Mouse (Mus musculus): Measurements from ENCODE around the gene Gpr45. TPM values are rescaled to one million over a fixed set of nuclear protein-coding genes. Genes with fewer than 3 reads are reported as not detected.

Gpr45 gene
- polyA plus RNA-seq, 1 experiment: 0.48 TPM

DNA sequence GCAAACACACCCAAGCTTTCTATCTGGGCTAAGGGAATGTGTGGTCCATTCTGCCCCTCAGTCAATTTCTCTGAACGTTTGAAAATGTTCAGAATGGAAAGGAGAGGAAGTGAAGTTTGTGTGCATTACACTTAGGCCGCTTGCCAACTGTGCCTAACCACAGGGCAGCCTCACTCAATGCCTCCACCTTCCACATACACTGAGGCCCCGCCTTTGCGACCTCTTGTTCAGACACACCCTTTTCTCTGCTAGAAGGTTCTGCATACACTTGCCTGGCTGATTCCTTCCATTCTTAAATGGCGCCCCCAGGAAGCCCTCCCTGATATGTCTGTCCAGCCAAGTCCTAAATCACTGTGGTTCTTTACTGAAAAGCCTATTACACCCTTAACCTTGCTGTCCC lies 118.1 kb downstream of the Gpr45 start:
- Histone ChIP-seq H3K4me3 (ENCODE audit: low read depth, low read length) (no peak overlapping the region), H3K27me3 (ENCODE audit: control insufficient read depth, insufficient read depth, low read length) (no peaks in the 10 kb centered on the region), H3K36me3 (ENCODE audit: control insufficient read depth, insufficient read depth, low read length) (peaks cover 28% of the 10 kb centered on the region), H3K27ac (ENCODE audit: insufficient read depth, low read depth, low read length) (no peak overlapping the region), H3K4me1 (ENCODE audit: control insufficient read depth, insufficient read depth, insufficient read length, low read length) (peaks cover 3% of the 10 kb centered on the region; the same call in 1 of the 2 replicates)
- 24% methylated on average over 5 of the region's 5 CpGs for WGBS
- TF ChIP-seq POLR2A (IDR thresholded peaks at IDR 0.05; ENCODE audit: low read depth, low read length): no peak
- no peak for TF ChIP-seq CTCF (IDR thresholded peaks at IDR 0.05; ENCODE audit: extremely low read depth, insufficient read length, insufficient replicate concordance, low read depth, low read length)

GRCm38 (mm10) chr1:43072028-43072427 lies 119.4 kb downstream of the Gpr45 start:
- H3K27ac ChIP-seq (ENCODE audit: insufficient read depth, low read depth, low read length): no peak overlapping the region
- H3K27me3 ChIP-seq (ENCODE audit: control insufficient read depth, insufficient read depth, low read length): no peaks in the 10 kb centered on the region
- peaks cover 20% of the 10 kb centered on the region for H3K36me3 ChIP-seq (ENCODE audit: control insufficient read depth, insufficient read depth, low read length)
- H3K4me1 ChIP-seq (ENCODE audit: control insufficient read depth, insufficient read depth, insufficient read length, low read length): peaks cover 3% of the 10 kb centered on the region; the same call in 1 of the 2 replicates
- no peak overlapping the region for H3K4me3 ChIP-seq (ENCODE audit: low read depth, low read length)
- TF ChIP-seq POLR2A (IDR thresholded peaks at IDR 0.05; ENCODE audit: low read depth, low read length) (no peak), CTCF (IDR thresholded peaks at IDR 0.05; ENCODE audit: extremely low read depth, insufficient read length, insufficient replicate concordance, low read depth, low read length) (no peak)
- 95% methylated on average over 8 of the region's 8 CpGs for WGBS

- H3K27me3 ChIP-seq (ENCODE audit: control insufficient read depth, insufficient read depth, low read length): no peaks in the 10 kb centered on the region
- peaks cover 15% of the 10 kb centered on the region for H3K36me3 ChIP-seq (ENCODE audit: control insufficient read depth, insufficient read depth, low read length)
- WGBS: 55% methylated on average over 1 of the region's 1 CpGs
- H3K27ac ChIP-seq (ENCODE audit: insufficient read depth, low read depth, low read length): no peak overlapping the region
- H3K4me3 ChIP-seq (ENCODE audit: low read depth, low read length): no peak overlapping the region
- peaks cover 3% of the 10 kb centered on the region; the same call in 1 of the 2 replicates for H3K4me1 ChIP-seq (ENCODE audit: control insufficient read depth, insufficient read depth, insufficient read length, low read length)
- TF ChIP-seq CTCF (IDR thresholded peaks at IDR 0.05; ENCODE audit: extremely low read depth, insufficient read length, insufficient replicate concordance, low read depth, low read length) (no peak), POLR2A (IDR thresholded peaks at IDR 0.05; ENCODE audit: low read depth, low read length) (no peak)
Observed at GRCm38 (mm10) chr1:43072561-43072960, 119.9 kb downstream of the Gpr45 start.

DNA sequence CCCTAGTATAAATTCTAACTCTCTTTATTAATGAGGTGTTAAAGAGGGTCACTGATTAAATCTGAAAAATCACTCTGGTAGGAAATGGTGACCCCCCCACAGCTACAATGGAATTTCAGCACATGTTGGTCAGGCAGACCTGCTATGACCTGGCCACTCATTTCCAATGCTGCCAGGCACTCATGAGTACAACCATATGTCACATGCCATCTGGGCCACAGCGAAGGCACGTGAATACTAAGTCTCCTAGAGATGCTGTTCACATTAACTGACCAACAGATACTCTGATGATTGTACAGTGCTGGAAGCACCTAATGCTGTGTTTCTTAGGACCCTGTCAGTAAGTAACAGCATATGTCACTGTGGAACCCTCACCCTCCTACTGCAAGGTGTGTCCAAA lies 122.1 kb downstream of the Gpr45 start:
- WGBS: 96% methylated on average over 2 of the region's 2 CpGs
- Histone ChIP-seq H3K4me1 (ENCODE audit: control insufficient read depth, insufficient read depth, insufficient read length, low read length) (peaks cover 3% of the 10 kb centered on the region; the same call in 1 of the 2 replicates), H3K27me3 (ENCODE audit: control insufficient read depth, insufficient read depth, low read length) (no peaks in the 10 kb centered on the region), H3K36me3 (ENCODE audit: control insufficient read depth, insufficient read depth, low read length) (peaks cover 9% of the 10 kb centered on the region), H3K4me3 (ENCODE audit: low read depth, low read length) (no peak overlapping the region), H3K27ac (ENCODE audit: insufficient read depth, low read depth, low read length) (no peak overlapping the region)
- TF ChIP-seq CTCF (IDR thresholded peaks at IDR 0.05; ENCODE audit: extremely low read depth, insufficient read length, insufficient replicate concordance, low read depth, low read length): no peak
- TF ChIP-seq POLR2A (IDR thresholded peaks at IDR 0.05; ENCODE audit: low read depth, low read length): no peak

DNA sequence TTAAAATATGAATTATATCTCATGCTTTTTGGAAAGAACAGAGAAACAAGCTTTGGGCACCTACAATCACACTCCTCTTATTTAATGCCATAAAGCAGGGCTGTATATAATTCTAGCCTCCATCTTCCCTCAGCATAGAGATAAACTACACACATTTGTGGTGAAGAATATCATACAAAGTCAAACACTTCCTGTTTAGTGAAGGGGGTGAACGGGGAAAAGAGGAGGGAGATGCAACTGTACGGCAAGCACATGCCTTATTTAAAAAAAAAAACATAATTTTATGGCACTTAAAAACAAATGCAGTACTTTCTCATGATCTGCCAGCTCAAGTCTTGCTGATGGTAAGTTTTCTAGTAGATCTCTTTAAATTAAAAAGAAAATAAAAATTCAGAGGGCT lies 125.5 kb downstream of the Gpr45 start:
- TF ChIP-seq CTCF (IDR thresholded peaks at IDR 0.05; ENCODE audit: extremely low read depth, insufficient read length, insufficient replicate concordance, low read depth, low read length) (no peak), POLR2A (IDR thresholded peaks at IDR 0.05; ENCODE audit: low read depth, low read length) (no peak)
- 75% methylated on average over 2 of the region's 2 CpGs for WGBS
- Histone ChIP-seq H3K36me3 (ENCODE audit: control insufficient read depth, insufficient read depth, low read length) (peaks cover 9% of the 10 kb centered on the region), H3K27me3 (ENCODE audit: control insufficient read depth, insufficient read depth, low read length) (no peaks in the 10 kb centered on the region), H3K27ac (ENCODE audit: insufficient read depth, low read depth, low read length) (no peak overlapping the region), H3K4me3 (ENCODE audit: low read depth, low read length) (no peak overlapping the region), H3K4me1 (ENCODE audit: control insufficient read depth, insufficient read depth, insufficient read length, low read length) (no peaks in the 10 kb centered on the region)

DNA sequence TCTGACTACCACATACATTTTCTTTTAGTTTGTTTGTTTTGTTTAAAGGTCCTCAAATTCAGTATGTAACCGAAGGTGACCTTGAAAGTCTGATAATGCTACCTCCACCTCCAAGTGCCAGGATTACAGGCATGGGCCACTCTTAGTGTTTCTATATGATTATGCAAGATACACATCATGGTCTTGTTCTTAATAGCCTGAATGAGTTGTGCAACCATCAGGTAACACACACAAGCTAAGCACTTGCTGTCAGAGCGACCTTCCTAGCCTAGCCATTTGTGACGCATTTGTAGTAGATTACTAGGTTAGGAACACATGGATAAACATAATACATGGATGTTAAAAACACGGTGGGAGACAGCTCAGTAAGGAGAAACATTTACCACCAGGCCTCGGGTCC lies 130.3 kb downstream of the Gpr45 start:
- 77% methylated on average over 5 of the region's 5 CpGs for WGBS
- Histone ChIP-seq H3K4me3 (ENCODE audit: low read depth, low read length) (no peak overlapping the region), H3K36me3 (ENCODE audit: control insufficient read depth, insufficient read depth, low read length) (no peaks in the 10 kb centered on the region), H3K4me1 (ENCODE audit: control insufficient read depth, insufficient read depth, insufficient read length, low read length) (no peaks in the 10 kb centered on the region), H3K27me3 (ENCODE audit: control insufficient read depth, insufficient read depth, low read length) (no peaks in the 10 kb centered on the region), H3K27ac (ENCODE audit: insufficient read depth, low read depth, low read length) (no peak overlapping the region)
- no peak for TF ChIP-seq POLR2A (IDR thresholded peaks at IDR 0.05; ENCODE audit: low read depth, low read length)
- TF ChIP-seq CTCF (IDR thresholded peaks at IDR 0.05; ENCODE audit: extremely low read depth, insufficient read length, insufficient replicate concordance, low read depth, low read length): no peak

Other genes starting within 250 kb of the Gpr45 start
- 8.4 and 16.2 TPM in 2 replicates for gene Mrps9, start 101.6 kb upstream of the Gpr45 start, polyA plus RNA-seq (2012; rRNA removed)
- 7.6 and 11.1 TPM in 2 replicates for gene Tgfbrap1, start 145.8 kb downstream of the Gpr45 start, polyA plus RNA-seq (2012; rRNA removed)
- gene AI597479, start 145.8 kb downstream of the Gpr45 start, polyA plus RNA-seq (2012; rRNA removed): 0.86 and 1.6 TPM in 2 replicates
- 33.4 and 56.9 TPM in 2 replicates for gene Fhl2, start 244.1 kb downstream of the Gpr45 start, polyA plus RNA-seq (2012; rRNA removed)